Mouse (Mus musculus): ENCODE measurements at regions not wholly inside any gene's neighbourhood (a gene's known extent, or its start where the extent isn't known, plus 50 kb on each side); places are given as distances from the start of the nearest gene placed in this dataset.

GRCm38 (mm10) chr15:21858540-21858939, 690.3 kb upstream of the Cdh18 start:
- TF ChIP-seq POLR2A (IDR thresholded peaks at IDR 0.05; ENCODE audit: borderline replicate concordance, extremely low read depth, insufficient read depth, insufficient read length, poor library complexity, severe bottlenecking) = no peak
- TF ChIP-seq CTCF (IDR thresholded peaks at IDR 0.05; ENCODE audit: borderline replicate concordance, extremely low read depth, insufficient read depth, insufficient read length) = no peak

All from brain, embryonic 14.5 days (tissue).